Comparison of ENCODE assay signal across 21 mouse cellular contexts in the genomic region with DNA sequence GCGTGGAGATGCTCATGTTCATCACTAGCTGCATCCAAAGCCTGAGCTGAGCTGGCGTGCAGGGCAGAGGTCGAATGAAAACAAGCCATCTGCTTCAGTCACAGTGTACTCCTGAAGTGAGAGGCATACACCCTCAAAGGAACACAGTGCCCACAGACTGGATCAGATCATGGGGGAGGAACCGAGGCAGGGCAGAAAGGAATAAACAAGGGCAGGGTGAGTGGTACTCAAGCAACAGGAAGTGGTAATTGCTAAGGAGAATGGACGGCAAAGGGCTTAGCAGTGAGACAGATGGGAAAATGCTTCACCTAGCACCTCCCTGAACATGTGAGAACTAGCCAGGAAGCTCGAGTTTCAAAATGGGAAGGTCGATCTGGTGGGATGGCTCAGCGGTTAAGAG. TPM values are rescaled to one million over a fixed set of nuclear protein-coding genes. Genes with fewer than 3 reads are reported as not detected.
DNase-seq lines count a peak whose midpoint lies in the region; ATAC-seq and TF ChIP-seq lines count a peak whose summit lies in the region.
"Had no signal": no experiment of that assay in that cellular context is flagged by ENCODE, and none has a peak within 500 bp of the region (broad histone marks: within the 10 kb centered on the region; RNA-seq: fewer than 3 reads in every experiment).

No protein-coding gene starts in this region.

- no peaks in the 10 kb centered on the region for H3K27me3 ChIP-seq in kidney, adult 2 months (replicated peaks; ENCODE audit: control insufficient read depth, insufficient read depth, low read length)
- no peaks in the 10 kb centered on the region for H3K27me3 ChIP-seq in hindbrain, embryonic 13.5 days
- H3K27me3 ChIP-seq: embryonic facial prominence, embryonic 13.5 days; forebrain, embryonic 12.5 days; heart, embryonic 12.5 days; Patski had no signal

- H3K36me3 ChIP-seq in kidney, adult 2 months (ENCODE audit: control insufficient read depth, insufficient read depth, low read length): peaks cover 4% of the 10 kb centered on the region; the same call in 1 of the 2 replicates
- H3K36me3 ChIP-seq in hindbrain, embryonic 13.5 days: peaks cover 85% of the 10 kb centered on the region

- H3K27ac ChIP-seq in kidney, adult 2 months (ENCODE audit: insufficient read depth, low read depth, low read length): peak overlapping the region; percentile 67
- H3K27ac ChIP-seq in hindbrain, embryonic 13.5 days: no peak overlapping the region
- H3K27ac ChIP-seq: embryonic facial prominence, embryonic 13.5 days; forebrain, embryonic 12.5 days; heart, adult 2 months had no signal

- WGBS in kidney, adult 2 months: 69% methylated on average over 8 of the region's 8 CpGs
- 89% methylated on average over 8 of the region's 8 CpGs for WGBS in hindbrain, embryonic 13.5 days

- H3K9ac ChIP-seq in hindbrain, embryonic 13.5 days: no peak overlapping the region
- H3K9ac ChIP-seq: embryonic facial prominence, embryonic 13.5 days; forebrain, embryonic 12.5 days; heart, embryonic 12.5 days had no signal

- no peak overlapping the region for H3K4me2 ChIP-seq in hindbrain, embryonic 13.5 days
- H3K4me2 ChIP-seq: embryonic facial prominence, embryonic 13.5 days; forebrain, embryonic 12.5 days; heart, embryonic 12.5 days had no signal

- TF ChIP-seq POLR2A in kidney, adult 2 months (IDR thresholded peaks at IDR 0.05; ENCODE audit: low read depth, low read length): no peak

- H3K4me3 ChIP-seq in kidney, adult 2 months (ENCODE audit: insufficient read depth, low read depth, low read length): no peak overlapping the region
- no peak overlapping the region for H3K4me3 ChIP-seq in hindbrain, embryonic 13.5 days
- H3K4me3 ChIP-seq: embryonic facial prominence, embryonic 13.5 days; forebrain, embryonic 12.5 days; heart, adult 2 months; heart, embryonic 12.5 days had no signal

- H3K4me1 ChIP-seq in kidney, adult 2 months (ENCODE audit: control insufficient read depth, insufficient read depth, low read length): no peaks in the 10 kb centered on the region
- no peaks in the 10 kb centered on the region for H3K4me1 ChIP-seq in hindbrain, embryonic 13.5 days (replicated peaks)
- H3K4me1 ChIP-seq: embryonic facial prominence, embryonic 13.5 days; forebrain, embryonic 12.5 days; heart, embryonic 12.5 days had no signal

- no peaks in the 10 kb centered on the region for H3K9me3 ChIP-seq in hindbrain, embryonic 13.5 days
- H3K9me3 ChIP-seq: embryonic facial prominence, embryonic 13.5 days; forebrain, embryonic 12.5 days; heart, embryonic 12.5 days had no signal

- peak; percentile 67 for ATAC-seq in CD4-positive, CD25-positive, alpha-beta regulatory T cell, adult 4 months
- no peak for ATAC-seq in hindbrain, embryonic 13.5 days (ENCODE audit: low FRiP score)
- ATAC-seq: forebrain, embryonic 16.5 days; hindbrain, embryonic 16.5 days; Patski had no signal

- no peak for DNase-seq in kidney, adult 2 months
- no peak for DNase-seq in kidney, postnatal 36 days
- peak; percentile 48 for DNase-seq in T-cell, adult 2 months (ENCODE audit: low spot score)
- DNase-seq in naive thymus-derived CD4-positive, alpha-beta T cell, adult 2 months (ENCODE audit: low read depth): peak; percentile 47
- no peak for DNase-seq in urinary bladder, postnatal 36 days (ENCODE audit: low spot score in 2 of 2)
- DNase-seq in thymus, postnatal 4 days: no peak
- DNase-seq: adrenal gland, postnatal 14 days; cerebellum, adult 11-12 months; cerebellum, adult 9-11 months; cerebellum, postnatal 36 days; gastrocnemius, postnatal 14 days; heart, adult 2 months; heart, postnatal 36 days had no signal

- TF ChIP-seq CTCF in kidney, adult 2 months (conservative IDR thresholded peaks at IDR 0.05; ENCODE audit: insufficient read depth, insufficient read length, low read depth, low read length): no peak

RNA-seq across cellular contexts. Expression of gene Nmb, which starts 7.6 kb away (rescaled TPM):
- polyA plus RNA-seq in kidney, adult 2 months (2012; rRNA removed): 4.6 and 5.0 TPM in 2 replicates
- polyA plus RNA-seq in CD4-positive, CD25-positive, alpha-beta regulatory T cell, adult 4 months (2017; shearing (Covaris generic)): 10 to 100 TPM; 79.7 to 81.7 TPM
- 7.4 and 8.0 TPM in 2 replicates for polyA plus RNA-seq in hindbrain, embryonic 13.5 days (2015; fragmentation: Nextera tagmentation; extraction: Ambion mirVana)

RNA-seq across cellular contexts. Expression of gene Wdr73, which starts 11.4 kb away (rescaled TPM):
- 15.4 and 16.1 TPM in 2 replicates for polyA plus RNA-seq in kidney, adult 2 months (2012; rRNA removed)
- 10 to 100 TPM; 20.6 to 33.8 TPM for polyA plus RNA-seq in CD4-positive, CD25-positive, alpha-beta regulatory T cell, adult 4 months (2017; shearing (Covaris generic))
- polyA plus RNA-seq in hindbrain, embryonic 13.5 days (2015; fragmentation: Nextera tagmentation; extraction: Ambion mirVana): 36.5 and 41.5 TPM in 2 replicates

RNA-seq across cellular contexts. Expression of gene Sec11a, which starts 35.1 kb away (rescaled TPM):
- polyA plus RNA-seq in kidney, adult 2 months (2012; rRNA removed): 64.0 and 93.1 TPM in 2 replicates
- polyA plus RNA-seq in CD4-positive, CD25-positive, alpha-beta regulatory T cell, adult 4 months (2017; shearing (Covaris generic)): 100 to 1,000 TPM; 260 to 342 TPM
- 174 and 177 TPM in 2 replicates for polyA plus RNA-seq in hindbrain, embryonic 13.5 days (2015; fragmentation: Nextera tagmentation; extraction: Ambion mirVana)

RNA-seq across cellular contexts. Expression of gene Zscan2, which starts 51.8 kb away (rescaled TPM):
- 5.2 and 5.4 TPM in 2 replicates for polyA plus RNA-seq in kidney, adult 2 months (2012; rRNA removed)
- 1 to 10 TPM; 3.8 to 4.2 TPM for polyA plus RNA-seq in CD4-positive, CD25-positive, alpha-beta regulatory T cell, adult 4 months (2017; shearing (Covaris generic))
- 5.3 and 5.8 TPM in 2 replicates for polyA plus RNA-seq in hindbrain, embryonic 13.5 days (2015; fragmentation: Nextera tagmentation; extraction: Ambion mirVana)

Comparison
In these comparisons a context has a peak if more than half of its experiments do, and no peak if none do; other contexts are left out.
1. DNase-seq: peak in T-cell, adult 2 months (single experiment) and naive thymus-derived CD4-positive, alpha-beta T cell, adult 2 months (single experiment); none in kidney, adult 2 months (single experiment), kidney, postnatal 36 days (0 of 2), urinary bladder, postnatal 36 days (0 of 2) and thymus, postnatal 4 days (single experiment).